Mouse (Mus musculus) midbrain, embryonic 10.5 days (tissue): ENCODE results near the gene Btn2a2. TPM values are rescaled to one million over a fixed set of nuclear protein-coding genes. Genes with fewer than 3 reads are reported as not detected.
A peak's percentile ranks its signal among the peaks of the same experiment; 100 is the strongest.

Experiments used
- DNase-seq: peaks from one replicate; pipeline ENCODE4 v3.0.0-alpha.2; 2017; ENCODE audit warnings: low spot score
- H3K27ac ChIP-seq: fragments of 300-500 bp; sonication (generic); replicated peaks from 2 replicates; pipeline ENCODE4 v1.5.1; 2016; ENCODE audit warnings: mild to moderate bottlenecking
- H3K27me3 ChIP-seq: fragments of 300-500 bp; sonication (generic); 2 replicates; pipeline ENCODE4 v1.6.1; 2016; ENCODE audit warnings: low read depth, mild to moderate bottlenecking; ENCODE audit not compliant: poor library complexity, severe bottlenecking
- H3K36me3 ChIP-seq: fragments of 300-500 bp; sonication (generic); 2 replicates; pipeline ENCODE4 v1.6.1; 2016; ENCODE audit warnings: mild to moderate bottlenecking, moderate library complexity
- H3K4me1 ChIP-seq: fragments of 300-500 bp; sonication (generic); 2 replicates; pipeline ENCODE4 v1.6.1; 2016
- H3K4me3 ChIP-seq: fragments of 300-500 bp; sonication (generic); 2 replicates; pipeline ENCODE4 v1.5.1; 2016; ENCODE audit warnings: mild to moderate bottlenecking, moderate library complexity
- H3K9me3 ChIP-seq: fragments of 300-500 bp; sonication (generic); replicated peaks from 2 replicates; pipeline ENCODE4 v1.6.1; 2016; ENCODE audit warnings: mild to moderate bottlenecking
- WGBS: fragments of 180-500 bp; shearing (Covaris S2); methylation state at CpG from one replicate; pipeline ENCODE4 v1.1.7; 2016; 5-methylcytosine and 5-hydroxymethylcytosine counted together
- polyA plus RNA-seq: library from polyadenylated mRNA; unstranded; fragments of >200 nt; fragmentation: Nextera tagmentation; extraction: Ambion mirVana; gene quantifications from 2 replicates; pipeline ENCODE4 v1.2.1, GENCODE M21; 2016

The Btn2a2 gene
- polyA plus RNA-seq, 1 experiment from 2014 or later: 0.38 TPM

DNA sequence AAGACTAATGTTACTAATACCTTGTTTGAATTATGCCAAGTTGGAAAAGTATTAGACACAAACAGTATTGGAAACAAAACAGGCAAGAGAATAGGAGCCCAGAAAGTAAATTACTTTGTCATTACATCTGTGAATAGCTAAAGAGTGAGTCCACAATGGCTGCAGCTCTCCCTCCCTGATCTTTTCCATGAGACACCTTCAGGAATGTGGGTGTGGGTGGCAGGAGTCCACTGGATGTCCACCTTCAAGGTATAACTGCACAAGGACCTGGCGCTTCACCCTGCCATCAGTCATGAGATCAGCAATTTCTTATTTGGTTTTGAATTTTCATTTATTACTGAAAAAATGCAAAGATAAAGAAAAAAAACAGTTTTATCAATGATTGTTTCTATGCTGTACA lies 22.4 kb downstream of the Btn2a2 start:
- Histone ChIP-seq H3K9me3 (no peaks in the 10 kb centered on the region), H3K36me3 (no peaks in the 10 kb centered on the region), H3K4me1 (peaks cover 27% of the 10 kb centered on the region), H3K27ac (no peak overlapping the region), H3K27me3 (peaks cover 8% of the 10 kb centered on the region), H3K4me3 (peak overlapping the region; percentile 66)
- 53% methylated on average over 1 of the region's 1 CpGs for WGBS
- no peak for DNase-seq

DNA sequence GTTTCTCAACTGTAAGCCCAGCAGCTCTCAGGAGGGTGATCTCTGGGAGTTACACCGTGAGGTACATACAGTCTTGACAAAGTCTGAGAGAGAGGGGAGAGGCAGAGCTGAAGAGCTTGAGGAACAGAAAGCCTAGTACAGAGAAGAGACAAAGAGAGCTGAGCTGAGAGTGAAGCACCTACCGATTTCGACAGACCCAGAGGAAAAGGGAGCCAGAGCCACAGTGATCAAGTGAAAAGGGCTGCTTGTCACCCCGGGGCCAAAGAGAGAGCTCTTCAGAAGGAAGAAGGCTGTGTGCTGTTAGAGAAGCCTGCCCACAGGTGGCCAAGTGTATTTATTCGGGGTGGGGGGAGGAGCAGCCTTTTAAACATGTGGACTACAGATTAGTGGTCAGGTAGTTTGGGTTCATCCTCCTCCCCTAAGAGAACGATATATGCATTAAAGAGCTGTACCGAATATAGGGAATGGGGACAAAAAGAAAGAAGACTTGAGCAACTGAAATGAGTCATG lies 23.0 kb downstream of the Btn2a2 start, which contains the start of gene Btn1a1:
Btn1a1 (minus strand) TSS at position 302 of the 510 bp plus-strand sequence.
- Histone ChIP-seq H3K9me3 (no peaks in the 10 kb centered on the region), H3K4me1 (peaks cover 27% of the 10 kb centered on the region), H3K4me3 (peak within 1 kb of the TSS; percentile 66), H3K27me3 (peaks cover 14% of the 10 kb centered on the region), H3K27ac (0 out of 2 replicates have a peak within 1 kb of the TSS, but pooled peaks have one; percentile 47), H3K36me3 (no peaks in the 10 kb centered on the region)
- WGBS: 2% methylated on average over 7 of the region's 7 CpGs
- peak; percentile 38 for DNase-seq

DNA sequence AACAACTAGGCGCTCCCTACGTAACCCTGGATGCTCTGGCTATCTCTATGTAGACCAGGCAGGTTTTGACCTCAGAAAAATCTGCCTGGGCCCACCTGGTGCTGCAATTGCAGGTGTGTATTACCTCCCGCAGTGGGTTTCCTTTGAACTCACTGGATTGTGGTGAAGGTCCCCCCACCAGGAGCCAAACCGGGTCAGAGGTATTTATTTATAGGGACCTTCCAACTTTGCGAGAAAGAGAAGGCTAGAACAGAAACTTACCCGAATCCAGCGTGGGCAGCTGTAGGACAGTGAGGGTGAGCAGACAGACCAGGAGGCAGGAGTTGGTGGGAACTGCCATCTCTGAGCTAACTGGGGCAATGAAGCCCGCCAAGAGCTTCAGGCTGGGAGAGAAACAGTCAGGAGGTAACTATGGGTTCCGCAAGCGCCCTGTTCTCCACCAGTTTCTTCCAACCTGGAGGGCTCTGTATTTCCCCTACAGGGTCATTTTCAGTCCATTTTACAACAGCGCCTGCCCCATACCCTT lies 23.8 kb downstream of the Btn2a2 start:
- Histone ChIP-seq H3K4me3 (peak overlapping the region; percentile 66), H3K27ac (0 out of 2 replicates have a peak overlapping the region, but pooled peaks have one; percentile 47), H3K27me3 (peaks cover 22% of the 10 kb centered on the region), H3K9me3 (no peaks in the 10 kb centered on the region), H3K4me1 (peaks cover 27% of the 10 kb centered on the region), H3K36me3 (no peaks in the 10 kb centered on the region)
- peak; percentile 45 for DNase-seq
- 1% methylated on average over 11 of the region's 11 CpGs for WGBS

DNA sequence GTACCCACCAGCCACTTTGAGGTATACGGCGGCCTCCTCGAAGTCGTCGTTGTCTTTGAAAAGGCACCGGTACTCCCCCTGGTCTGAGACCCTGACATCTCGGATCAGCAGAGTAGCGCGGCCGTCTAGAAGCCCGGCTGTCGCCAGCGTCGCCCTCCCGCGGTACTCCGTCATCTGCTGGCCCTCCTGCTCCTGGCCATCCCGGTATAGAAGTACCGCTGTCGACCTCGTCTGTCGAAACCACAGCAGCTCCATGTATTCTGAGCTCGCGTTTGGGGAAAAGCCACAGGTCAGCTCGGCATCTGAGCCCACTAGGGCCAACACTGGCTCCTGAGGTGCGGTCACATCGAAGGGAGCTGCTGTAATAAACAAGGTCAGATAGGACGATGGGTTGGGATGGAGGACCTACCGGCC lies 24.4 kb downstream of the Btn2a2 start:
- DNase-seq: peak; percentile 73
- 0 out of 2 replicates have a peak overlapping the region, but pooled peaks have one; percentile 57 for H3K27ac ChIP-seq
- under 1% methylated on average over 29 of the region's 29 CpGs for WGBS
- H3K9me3 ChIP-seq: no peaks in the 10 kb centered on the region
- peak overlapping the region; percentile 66 for H3K4me3 ChIP-seq
- H3K27me3 ChIP-seq: peaks cover 25% of the 10 kb centered on the region
- peaks cover 31% of the 10 kb centered on the region for H3K4me1 ChIP-seq
- no peaks in the 10 kb centered on the region for H3K36me3 ChIP-seq

DNA sequence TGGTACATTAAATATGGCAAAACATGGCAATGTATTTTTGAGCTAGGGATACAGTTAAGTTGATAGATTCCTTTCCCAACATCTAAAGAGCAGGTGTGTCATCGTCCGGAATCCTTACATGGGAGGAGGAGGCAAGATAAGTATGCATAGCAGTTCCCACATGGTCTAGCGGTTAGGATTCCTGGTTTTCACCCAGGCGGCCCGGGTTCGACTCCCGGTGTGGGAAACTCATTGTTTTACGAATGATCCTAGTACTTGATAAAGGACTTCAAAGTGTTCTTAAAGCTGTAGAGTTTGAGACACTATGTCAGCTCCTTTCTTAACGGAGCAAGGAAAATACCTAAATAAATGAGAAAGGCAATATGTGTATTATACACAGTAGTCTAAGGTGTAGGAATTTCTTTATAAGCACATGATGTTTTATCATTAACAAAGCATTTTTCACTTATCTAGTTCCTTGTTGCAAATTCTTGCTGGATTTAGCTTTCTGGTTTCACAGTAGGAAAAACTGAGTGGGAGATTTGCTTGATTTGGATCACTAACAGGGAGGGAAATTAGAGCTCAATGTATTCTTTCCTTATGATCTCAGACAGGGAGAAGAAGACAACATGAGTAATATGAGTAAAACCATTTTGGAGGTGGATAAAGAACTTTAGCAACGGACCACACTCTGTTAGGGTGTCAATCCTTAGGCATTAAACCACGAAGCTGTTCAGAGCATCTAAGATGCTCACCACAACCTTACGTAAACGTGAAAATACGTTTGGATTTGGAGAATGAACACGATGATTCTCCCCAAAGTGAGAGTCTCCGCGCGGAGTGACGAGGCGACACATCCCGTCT lies 25.1 kb downstream of the Btn2a2 start:
- H3K27ac ChIP-seq: 0 out of 2 replicates have a peak overlapping the region, but pooled peaks have one; percentile 57
- H3K27me3 ChIP-seq: peaks cover 32% of the 10 kb centered on the region
- H3K4me1 ChIP-seq: peaks cover 38% of the 10 kb centered on the region
- no peaks in the 10 kb centered on the region for H3K36me3 ChIP-seq
- DNase-seq: peak; percentile 86
- H3K9me3 ChIP-seq: no peaks in the 10 kb centered on the region
- peak overlapping the region; percentile 66 for H3K4me3 ChIP-seq
- under 1% methylated on average over 21 of the region's 21 CpGs for WGBS

DNA sequence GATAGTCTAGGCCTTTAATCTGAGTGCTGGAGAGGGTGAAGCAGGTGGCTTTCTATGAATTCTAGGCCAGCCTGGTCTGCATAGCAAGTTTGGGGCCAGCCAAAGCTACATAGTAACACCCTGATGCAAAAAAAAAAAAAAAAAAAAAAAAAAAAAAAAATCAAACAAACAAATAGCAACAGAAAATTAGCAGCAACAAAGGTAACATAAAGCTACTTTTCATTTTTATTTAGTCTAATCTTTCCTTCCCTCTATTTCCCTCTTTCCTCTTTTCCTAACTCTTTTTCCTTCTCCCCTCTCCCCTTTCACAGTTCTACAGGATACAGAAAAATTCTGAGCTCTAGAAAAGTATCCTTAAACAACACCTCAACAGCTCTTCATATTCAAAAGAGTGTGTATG lies 26.0 kb downstream of the Btn2a2 start:
- peaks cover 40% of the 10 kb centered on the region for H3K4me1 ChIP-seq
- DNase-seq: no peak
- H3K9me3 ChIP-seq: no peaks in the 10 kb centered on the region
- peaks cover 41% of the 10 kb centered on the region for H3K27me3 ChIP-seq
- no peak overlapping the region for H3K4me3 ChIP-seq
- no peaks in the 10 kb centered on the region for H3K36me3 ChIP-seq
- H3K27ac ChIP-seq: no peak overlapping the region

DNA sequence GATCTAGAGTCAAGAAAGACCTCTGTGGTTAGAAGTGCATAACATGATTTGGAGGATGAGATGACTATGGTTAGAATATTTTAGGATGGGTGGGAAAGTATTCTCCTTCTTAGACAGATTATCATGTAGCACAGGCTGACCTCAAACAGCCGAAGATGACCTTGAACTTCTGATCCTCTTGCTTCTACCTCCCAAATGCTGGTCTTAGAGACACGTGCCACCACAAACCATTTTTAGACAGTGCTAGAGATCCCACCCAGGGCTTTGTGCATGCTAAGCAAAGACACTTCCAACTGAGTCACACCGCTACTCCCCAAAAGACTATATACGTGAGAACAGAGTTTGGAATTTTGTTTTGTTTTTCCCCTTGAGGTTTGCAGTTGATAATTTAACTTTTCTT lies 26.6 kb downstream of the Btn2a2 start:
- peaks cover 40% of the 10 kb centered on the region for H3K4me1 ChIP-seq

DNA sequence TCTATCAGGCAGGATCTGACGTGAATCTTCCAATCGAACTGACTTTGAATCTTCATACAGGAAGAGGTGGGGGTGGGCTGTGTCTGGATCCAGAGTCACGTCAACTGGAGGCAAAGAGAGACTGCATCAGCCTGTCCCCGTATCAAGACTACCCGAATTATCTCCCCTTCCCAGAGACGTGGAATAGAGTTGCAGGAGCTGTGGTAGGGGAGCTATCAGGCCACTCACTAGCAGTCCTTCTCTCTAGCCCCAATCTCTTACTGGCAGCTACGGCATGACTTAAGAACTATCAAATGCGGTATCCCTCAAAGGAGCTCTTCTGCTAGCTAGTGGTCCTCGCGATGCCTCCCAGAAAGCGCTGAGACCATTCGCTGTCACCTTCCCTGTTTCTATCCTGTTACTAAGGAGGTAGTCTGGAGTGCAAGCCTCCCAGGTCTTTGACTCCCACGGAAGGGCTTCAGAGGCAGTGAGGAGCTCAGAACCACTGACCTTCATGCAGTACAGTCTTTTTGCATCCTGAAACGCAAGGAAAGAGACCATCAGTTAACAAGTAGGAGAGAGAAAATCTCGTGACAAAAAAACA lies 29.3 kb downstream of the Btn2a2 start:
- peak overlapping the region; percentile 46; the same call in 1 of the 2 replicates for H3K27ac ChIP-seq
- H3K4me3 ChIP-seq: peak overlapping the region; percentile 36
- no peak for DNase-seq
- 14% methylated on average over 15 of the region's 15 CpGs for WGBS
- H3K4me1 ChIP-seq: peaks cover 19% of the 10 kb centered on the region
- H3K36me3 ChIP-seq: no peaks in the 10 kb centered on the region
- H3K27me3 ChIP-seq: peaks cover 46% of the 10 kb centered on the region
- H3K9me3 ChIP-seq: no peaks in the 10 kb centered on the region

More for the DNA sequence above, 26.6 kb downstream of the Btn2a2 start:
- H3K36me3 ChIP-seq: no peaks in the 10 kb centered on the region
- H3K4me3 ChIP-seq: no peak overlapping the region
- H3K9me3 ChIP-seq: no peaks in the 10 kb centered on the region
- H3K27me3 ChIP-seq: peaks cover 47% of the 10 kb centered on the region
- WGBS: 82% methylated on average over 4 of the region's 4 CpGs
- no peak for DNase-seq
- no peak overlapping the region for H3K27ac ChIP-seq

DNA sequence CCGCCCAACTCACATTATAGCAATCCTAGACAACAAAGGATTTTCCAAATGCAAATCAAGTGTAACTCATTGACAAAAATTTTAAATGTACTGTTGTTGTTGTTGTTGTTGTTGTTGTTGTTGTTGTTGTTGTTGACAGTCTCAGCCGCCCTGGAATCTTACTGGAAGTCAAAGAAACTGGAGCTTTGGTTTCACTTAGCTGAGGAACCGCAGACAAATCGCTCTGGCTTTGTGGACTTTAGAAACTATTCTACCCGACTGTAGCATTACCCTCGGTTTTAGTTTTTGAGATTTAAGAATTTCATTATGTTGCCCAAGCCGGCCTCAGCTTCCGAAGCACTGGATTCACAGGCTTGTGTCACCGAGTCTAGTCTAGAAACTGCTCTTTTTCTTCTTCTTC lies 34.7 kb downstream of the Btn2a2 start:
- H3K4me3 ChIP-seq: peak overlapping the region; percentile 74
- H3K4me1 ChIP-seq: peaks cover 9% of the 10 kb centered on the region
- peak overlapping the region; percentile 83 for H3K27ac ChIP-seq
- no peak for DNase-seq
- 1% methylated on average over 9 of the region's 9 CpGs for WGBS
- H3K27me3 ChIP-seq: peaks cover 23% of the 10 kb centered on the region
- H3K9me3 ChIP-seq: no peaks in the 10 kb centered on the region
- H3K36me3 ChIP-seq: no peaks in the 10 kb centered on the region

DNA sequence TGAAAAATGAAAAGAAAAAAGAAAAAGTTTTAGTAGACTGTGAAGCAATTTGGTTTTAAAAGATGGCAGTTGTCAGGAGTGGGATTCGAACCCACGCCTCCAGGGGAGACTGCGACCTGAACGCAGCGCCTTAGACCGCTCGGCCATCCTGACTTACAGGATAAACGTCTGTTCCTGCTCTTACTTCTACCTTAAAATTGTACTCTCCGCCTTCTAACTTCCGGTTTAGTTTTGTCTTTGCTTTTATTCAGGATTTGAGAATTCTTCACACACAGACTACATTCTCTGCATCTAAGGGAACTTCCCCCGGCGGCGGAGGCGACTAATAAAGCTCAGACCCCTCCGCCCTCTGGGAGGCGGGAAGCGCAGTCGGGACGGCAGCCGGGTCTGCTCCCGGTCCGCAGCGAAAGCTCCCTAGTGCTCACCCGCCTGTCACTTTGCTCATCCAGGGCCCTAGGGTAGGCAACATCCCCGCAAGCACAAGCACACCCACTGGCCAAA lies 35.2 kb downstream of the Btn2a2 start:
- peak; percentile 81 for DNase-seq
- Histone ChIP-seq H3K4me1 (peaks cover 9% of the 10 kb centered on the region; the same call in 1 of the 2 replicates), H3K4me3 (peak overlapping the region; percentile 74), H3K27ac (peak overlapping the region; percentile 83), H3K36me3 (no peaks in the 10 kb centered on the region), H3K27me3 (peaks cover 18% of the 10 kb centered on the region), H3K9me3 (no peaks in the 10 kb centered on the region)
- under 1% methylated on average over 25 of the region's 25 CpGs for WGBS

DNA sequence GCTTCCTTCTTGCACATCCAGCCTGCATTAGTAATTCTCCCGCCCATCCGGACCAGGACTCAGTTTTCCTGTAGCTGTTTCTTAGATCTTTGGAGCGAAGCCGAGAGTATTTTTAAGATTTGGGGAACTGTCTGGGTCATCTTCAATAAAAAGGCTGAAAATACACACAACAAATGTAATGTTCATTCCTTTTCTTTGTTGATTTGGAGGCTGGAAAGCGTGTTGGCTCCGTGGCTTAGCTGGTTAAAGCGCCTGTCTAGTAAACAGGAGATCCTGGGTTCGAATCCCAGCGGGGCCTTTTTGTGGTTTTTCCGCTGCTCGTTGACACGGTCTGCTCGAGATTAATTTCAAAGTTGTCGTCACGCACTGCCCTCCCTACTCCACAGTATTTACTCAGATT lies 38.3 kb downstream of the Btn2a2 start:
- peak; percentile 87 for DNase-seq
- H3K4me1 ChIP-seq: peaks cover 10% of the 10 kb centered on the region; the same call in 1 of the 2 replicates
- under 1% methylated on average over 15 of the region's 15 CpGs for WGBS
- H3K27ac ChIP-seq: peak overlapping the region; percentile 80
- H3K27me3 ChIP-seq: no peaks in the 10 kb centered on the region
- no peaks in the 10 kb centered on the region for H3K9me3 ChIP-seq
- H3K36me3 ChIP-seq: no peaks in the 10 kb centered on the region
- H3K4me3 ChIP-seq: peak overlapping the region; percentile 65

DNA sequence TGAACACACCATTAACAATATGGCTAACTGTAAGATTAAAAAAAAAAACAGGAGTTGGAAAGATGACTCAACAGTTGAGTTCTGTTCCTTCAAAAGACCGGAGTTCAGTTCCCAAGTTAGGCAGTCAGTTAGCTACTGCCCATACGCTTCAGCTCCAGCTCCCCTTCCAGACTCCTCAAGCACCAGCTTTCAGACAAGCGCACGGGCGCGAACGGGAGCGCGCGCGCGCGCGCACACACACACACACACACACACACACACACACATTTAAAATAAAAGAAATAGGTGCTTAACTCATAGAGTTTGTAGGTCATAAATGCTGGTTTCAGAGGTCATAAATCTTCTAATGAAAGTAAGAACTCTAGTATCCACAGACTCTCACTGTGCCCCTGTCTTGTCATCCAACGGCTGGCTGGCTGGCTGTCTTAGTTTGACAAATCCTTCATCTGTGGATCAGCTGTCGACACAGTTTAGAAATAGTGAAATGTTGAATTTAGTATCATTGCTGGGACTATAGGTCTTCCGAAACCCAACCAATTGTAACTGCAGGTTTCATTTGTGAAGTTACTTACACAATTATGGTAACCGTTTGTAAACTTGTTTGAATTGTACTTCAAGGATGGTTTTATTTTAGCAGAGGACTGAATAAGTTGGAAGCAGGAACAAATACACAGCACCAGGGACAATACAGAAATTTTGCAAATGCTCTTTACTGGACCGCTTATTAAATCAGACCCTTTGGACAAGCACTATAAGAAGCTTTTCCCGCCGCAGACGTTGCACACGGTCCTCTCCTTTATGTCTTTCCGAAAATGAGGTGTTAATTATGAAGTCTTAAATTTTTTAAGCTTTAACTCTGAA lies 39.2 kb downstream of the Btn2a2 start:
- H3K27ac ChIP-seq: peak overlapping the region; percentile 80
- no peaks in the 10 kb centered on the region for H3K9me3 ChIP-seq
- no peaks in the 10 kb centered on the region for H3K36me3 ChIP-seq
- no peaks in the 10 kb centered on the region for H3K27me3 ChIP-seq
- DNase-seq: peak; percentile 81
- peak overlapping the region; percentile 65 for H3K4me3 ChIP-seq
- WGBS: under 1% methylated on average over 24 of the region's 24 CpGs
- H3K4me1 ChIP-seq: peaks cover 20% of the 10 kb centered on the region
